Mouse (Mus musculus) embryonic facial prominence, embryonic 11.5 days (tissue): Measurements from ENCODE around the gene Papolb. TPM values are rescaled to one million over a fixed set of nuclear protein-coding genes. Genes with fewer than 3 reads are reported as not detected.

Experiments
- ATAC-seq: fragments of 200-750 bp; cut with Nextera tagmentation; replicated peaks from 2 replicates; pipeline ENCODE4 v1.8.0; 2017; ENCODE audit warnings: low read depth; ENCODE audit not compliant: insufficient number of reproducible peaks, low FRiP score, low TSS enrichment
- DNase-seq: peaks from one replicate; pipeline ENCODE4 v3.0.0-alpha.2; 2015; ENCODE audit warnings: low spot score
- H3K27ac ChIP-seq: fragments of 300-500 bp; sonication (generic); replicated peaks from 2 replicates; pipeline ENCODE4 v1.5.1; 2014; ENCODE audit warnings: mild to moderate bottlenecking, low read depth, low read length, control low read depth
- H3K27me3 ChIP-seq: fragments of 300-500 bp; sonication (generic); 2 replicates; pipeline ENCODE4 v1.6.1; 2014; ENCODE audit warnings: mild to moderate bottlenecking, low read length, moderate library complexity, mixed read lengths; ENCODE audit not compliant: control insufficient read depth, insufficient read depth
- H3K36me3 ChIP-seq: fragments of 300-500 bp; sonication (generic); replicated peaks from 2 replicates; pipeline ENCODE4 v1.6.1; 2014; ENCODE audit warnings: low read depth, mild to moderate bottlenecking, low read length, moderate library complexity, mixed read lengths; ENCODE audit not compliant: control insufficient read depth, insufficient read depth
- H3K4me1 ChIP-seq: fragments of 300-500 bp; sonication (generic); 2 replicates; pipeline ENCODE4 v1.6.1; 2014; ENCODE audit warnings: low read length, mixed read lengths; ENCODE audit not compliant: control insufficient read depth, insufficient read depth
- H3K4me2 ChIP-seq: fragments of 300-500 bp; sonication (generic); 2 replicates; pipeline ENCODE4 v1.6.1; 2014; ENCODE audit warnings: low read depth, mild to moderate bottlenecking, control low read depth, low read length, moderate library complexity
- H3K4me3 ChIP-seq: fragments of 300-500 bp; sonication (generic); 2 replicates; pipeline ENCODE4 v1.5.1; 2014; ENCODE audit warnings: low read depth, low read length, control low read depth
- H3K9ac ChIP-seq: fragments of 300-500 bp; sonication (generic); replicated peaks from 2 replicates; pipeline ENCODE4 v1.6.1; 2014; ENCODE audit warnings: mild to moderate bottlenecking, control low read depth, low read length
- H3K9me3 ChIP-seq: fragments of 300-500 bp; sonication (generic); replicated peaks from 2 replicates; pipeline ENCODE4 v1.6.1; 2016; ENCODE audit warnings: mild to moderate bottlenecking, low read length, inconsistent platforms, mixed read lengths; ENCODE audit not compliant: control insufficient read depth
- WGBS: fragments of 180-500 bp; shearing (Covaris S2); extraction: QIAGEN DNeasy Blood & Tissue Kit; methylation state at CpG from one replicate; pipeline ENCODE4 v1.1.7; 2014; 5-methylcytosine and 5-hydroxymethylcytosine counted together
- polyA plus RNA-seq: library from polyadenylated mRNA; unstranded; fragments of >200 nt; fragmentation: Nextera tagmentation; extraction: Ambion mirVana; gene quantifications from 2 replicates; pipeline ENCODE4 v1.2.1, GENCODE M21; 2014

The Papolb gene
- polyA plus RNA-seq, 1 experiment from 2014 or later, result 0.21 TPM

DNA sequence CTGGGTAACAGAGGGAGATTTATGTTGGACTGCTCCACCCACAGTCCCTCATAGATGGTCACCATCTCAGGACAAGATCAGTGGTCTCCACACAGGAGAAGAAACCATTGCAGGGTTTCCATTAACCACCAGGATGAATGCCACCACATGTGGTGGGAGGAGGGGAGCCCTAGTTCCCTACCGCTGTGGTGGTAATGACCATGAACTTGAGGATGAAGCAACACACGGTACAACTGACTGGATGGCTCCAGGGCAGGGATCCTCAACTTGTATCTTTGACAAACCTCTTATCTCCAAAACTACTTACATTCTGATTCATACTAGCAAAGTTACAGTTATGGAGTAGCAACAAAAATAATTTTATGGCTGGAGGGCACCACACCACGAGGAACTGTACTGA is 36.6 kb downstream of the Papolb start:
- Histone ChIP-seq H3K36me3 (no peaks in the 10 kb centered on the region), H3K4me1 (no peaks in the 10 kb centered on the region), H3K4me2 (no peak overlapping the region), H3K4me3 (no peak overlapping the region), H3K27me3 (no peaks in the 10 kb centered on the region), H3K27ac (no peak overlapping the region), H3K9me3 (no peaks in the 10 kb centered on the region), H3K9ac (no peak overlapping the region)
- DNase-seq (no peak), ATAC-seq (no peak)
- WGBS, result 90% methylated on average over 3 of the region's 3 CpGs

DNA sequence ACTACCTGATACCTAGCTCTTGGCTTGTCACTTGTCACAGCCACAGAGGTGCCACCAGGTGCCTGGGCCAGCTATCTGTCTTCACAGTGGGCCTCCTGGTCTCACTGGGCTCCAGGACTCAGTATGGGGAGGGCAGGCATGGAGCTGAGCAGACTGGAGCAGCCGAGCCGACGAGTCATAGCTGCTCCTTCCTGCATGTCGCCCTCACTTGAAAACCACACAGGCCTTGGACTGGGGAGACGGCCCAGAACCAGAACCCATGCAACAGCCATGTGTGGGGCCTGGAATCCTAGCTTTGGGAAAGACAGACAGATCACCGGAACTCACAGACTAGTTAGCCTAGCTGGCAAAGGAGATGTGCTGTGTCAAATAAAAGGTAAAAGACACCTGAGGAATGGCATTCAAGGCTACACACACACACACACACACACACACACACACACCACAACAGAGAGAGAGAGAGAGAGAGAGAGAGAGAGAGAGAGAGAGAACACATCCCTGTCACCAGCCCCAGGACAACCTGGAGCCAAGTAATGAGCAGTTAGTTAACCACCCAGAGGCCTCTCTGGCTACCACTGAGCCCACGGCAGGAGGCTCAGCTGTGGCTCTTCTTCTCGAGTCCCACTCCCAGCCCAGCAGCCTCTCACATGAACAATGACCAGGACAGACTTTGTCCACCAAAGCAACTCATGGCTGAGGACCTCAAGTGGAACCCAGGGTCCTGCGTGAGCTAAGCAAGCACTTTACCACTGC is 39.7 kb downstream of the Papolb start:
- DNase-seq, result no peak
- no peak overlapping the region for H3K27ac ChIP-seq
- no peaks in the 10 kb centered on the region for H3K9me3 ChIP-seq
- H3K4me2 ChIP-seq, result no peak overlapping the region
- no peak for ATAC-seq
- no peaks in the 10 kb centered on the region for H3K27me3 ChIP-seq
- no peaks in the 10 kb centered on the region for H3K36me3 ChIP-seq
- WGBS, result 76% methylated on average over 9 of the region's 9 CpGs
- H3K4me1 ChIP-seq, result no peaks in the 10 kb centered on the region
- H3K4me3 ChIP-seq, result no peak overlapping the region
- H3K9ac ChIP-seq, result no peak overlapping the region

DNA sequence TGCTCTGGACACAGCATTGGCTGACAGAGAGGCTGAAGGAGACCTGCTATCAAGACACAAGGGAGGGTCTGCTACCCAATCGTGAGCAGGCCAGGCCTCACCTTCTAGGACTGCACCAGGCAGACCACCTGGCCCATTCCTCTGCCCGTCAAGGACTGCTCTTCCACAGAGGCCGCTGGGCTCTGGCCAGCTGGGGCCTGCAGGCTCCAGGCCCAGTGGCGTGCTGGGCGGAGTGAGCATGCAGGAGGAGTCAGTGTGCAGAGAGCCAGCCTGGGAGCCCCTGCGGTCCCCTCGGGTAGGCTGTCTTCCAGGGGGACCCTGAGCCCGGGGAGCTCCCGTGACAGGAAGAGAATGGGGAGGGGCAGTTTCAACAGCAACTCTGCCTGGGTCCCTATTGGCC is 43.2 kb downstream of the Papolb start:
- no peak for ATAC-seq
- H3K27ac ChIP-seq, result no peak overlapping the region
- whole genome bisulfite sequencing, result 67% methylated on average over 9 of the region's 9 CpGs

DNA sequence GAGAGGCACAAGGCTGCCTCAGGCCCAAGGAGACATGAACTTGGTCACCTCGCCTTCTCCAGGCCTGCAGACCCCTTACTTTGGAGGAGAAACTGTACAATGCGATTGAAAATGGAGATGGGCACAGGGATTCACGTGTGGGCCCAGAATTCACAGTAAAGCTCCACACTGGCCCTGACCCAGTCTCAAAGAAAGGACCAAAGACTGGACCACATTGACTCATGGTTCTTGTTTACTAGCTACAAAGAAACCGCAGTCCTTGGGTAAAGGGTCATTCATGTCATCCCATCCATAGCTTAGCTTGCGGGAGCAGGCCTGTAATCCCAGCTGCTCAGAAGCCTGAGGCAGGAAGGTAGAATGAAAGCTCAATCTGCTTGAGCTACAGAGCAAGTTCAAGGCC is 46.3 kb downstream of the Papolb start:
- Histone ChIP-seq H3K4me1 (no peaks in the 10 kb centered on the region), H3K9ac (no peak overlapping the region), H3K9me3 (no peaks in the 10 kb centered on the region), H3K27ac (no peak overlapping the region), H3K4me2 (no peak overlapping the region), H3K4me3 (no peak overlapping the region), H3K36me3 (no peaks in the 10 kb centered on the region), H3K27me3 (no peaks in the 10 kb centered on the region)
- ATAC-seq (no peak), DNase-seq (no peak)
- 92% methylated on average over 5 of the region's 5 CpGs for WGBS

More for the DNA sequence above, 43.2 kb downstream of the Papolb start:
- H3K9me3 ChIP-seq, result no peaks in the 10 kb centered on the region
- no peak overlapping the region for H3K4me3 ChIP-seq
- H3K27me3 ChIP-seq, result no peaks in the 10 kb centered on the region
- no peak overlapping the region for H3K4me2 ChIP-seq
- DNase-seq, result no peak
- H3K4me1 ChIP-seq, result no peaks in the 10 kb centered on the region
- H3K36me3 ChIP-seq, result no peaks in the 10 kb centered on the region
- H3K9ac ChIP-seq, result no peak overlapping the region

DNA sequence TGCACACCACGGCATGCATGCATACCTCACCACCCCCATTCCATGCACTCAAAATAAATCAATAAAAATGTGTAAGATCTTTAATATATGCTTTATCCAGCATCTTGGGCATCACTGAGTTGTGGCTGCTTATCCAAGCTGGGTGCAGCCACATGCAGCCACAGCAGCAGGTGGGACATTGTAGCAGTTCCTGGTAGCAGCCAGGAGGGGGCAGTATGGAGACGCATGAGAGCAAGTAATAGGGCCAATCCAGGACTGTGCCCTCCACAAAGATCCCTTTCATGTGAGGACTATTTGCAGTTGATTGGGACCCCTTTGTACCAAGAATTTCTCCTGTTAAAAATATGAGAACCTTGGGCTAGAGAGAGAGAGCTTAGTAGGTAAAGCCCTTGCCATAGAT is 47.4 kb downstream of the Papolb start:
- Histone ChIP-seq H3K9ac (no peak overlapping the region), H3K27me3 (no peaks in the 10 kb centered on the region), H3K4me2 (no peak overlapping the region), H3K36me3 (no peaks in the 10 kb centered on the region), H3K4me1 (no peaks in the 10 kb centered on the region), H3K27ac (no peak overlapping the region), H3K9me3 (no peaks in the 10 kb centered on the region), H3K4me3 (no peak overlapping the region)
- DNase-seq, result peak; percentile 30
- WGBS, result 64% methylated on average over 2 of the region's 2 CpGs
- no peak for ATAC-seq

DNA sequence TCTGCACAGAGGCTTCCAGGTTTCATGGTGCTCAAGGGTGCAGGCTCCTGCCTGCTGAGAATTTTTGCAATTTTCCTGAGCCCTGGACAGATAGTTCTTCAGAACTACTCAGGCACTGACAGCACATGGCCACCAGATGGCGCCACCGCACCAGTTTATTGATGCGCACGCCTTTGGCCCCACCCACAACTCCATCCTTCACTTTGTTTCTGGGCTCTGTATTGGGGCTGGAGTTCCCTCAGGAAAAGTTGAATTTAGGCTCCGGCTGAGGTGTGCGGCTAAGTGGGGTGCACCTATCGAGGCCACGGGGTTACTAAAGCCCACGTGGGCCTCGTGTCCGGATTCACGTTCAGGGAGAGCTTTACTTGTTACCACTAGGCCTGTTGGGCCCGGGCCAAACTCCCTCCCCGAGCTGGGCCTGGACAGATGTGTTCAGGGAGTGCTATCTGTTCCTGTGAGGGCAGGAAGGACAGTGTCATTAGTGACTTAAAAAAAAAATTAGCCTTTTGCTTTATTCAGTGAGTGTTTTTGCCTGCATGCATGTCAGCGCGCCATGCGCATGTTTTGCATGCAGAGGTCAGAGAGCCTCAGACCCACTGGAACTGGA is 50.9 kb downstream of the Papolb start:
- H3K9ac ChIP-seq, result peak overlapping the region; percentile 39; the same call in 1 of the 2 replicates
- DNase-seq (peak; percentile 91), ATAC-seq (peak; percentile 20; the same call in 1 of the 2 replicates)
- H3K4me1 ChIP-seq, result no peaks in the 10 kb centered on the region
- no peak overlapping the region for H3K4me2 ChIP-seq
- no peak overlapping the region for H3K27ac ChIP-seq
- H3K4me3 ChIP-seq, result no peak overlapping the region
- H3K27me3 ChIP-seq, result no peaks in the 10 kb centered on the region
- no peaks in the 10 kb centered on the region for H3K9me3 ChIP-seq
- no peaks in the 10 kb centered on the region for H3K36me3 ChIP-seq
- WGBS, result 27% methylated on average over 17 of the region's 17 CpGs

DNA sequence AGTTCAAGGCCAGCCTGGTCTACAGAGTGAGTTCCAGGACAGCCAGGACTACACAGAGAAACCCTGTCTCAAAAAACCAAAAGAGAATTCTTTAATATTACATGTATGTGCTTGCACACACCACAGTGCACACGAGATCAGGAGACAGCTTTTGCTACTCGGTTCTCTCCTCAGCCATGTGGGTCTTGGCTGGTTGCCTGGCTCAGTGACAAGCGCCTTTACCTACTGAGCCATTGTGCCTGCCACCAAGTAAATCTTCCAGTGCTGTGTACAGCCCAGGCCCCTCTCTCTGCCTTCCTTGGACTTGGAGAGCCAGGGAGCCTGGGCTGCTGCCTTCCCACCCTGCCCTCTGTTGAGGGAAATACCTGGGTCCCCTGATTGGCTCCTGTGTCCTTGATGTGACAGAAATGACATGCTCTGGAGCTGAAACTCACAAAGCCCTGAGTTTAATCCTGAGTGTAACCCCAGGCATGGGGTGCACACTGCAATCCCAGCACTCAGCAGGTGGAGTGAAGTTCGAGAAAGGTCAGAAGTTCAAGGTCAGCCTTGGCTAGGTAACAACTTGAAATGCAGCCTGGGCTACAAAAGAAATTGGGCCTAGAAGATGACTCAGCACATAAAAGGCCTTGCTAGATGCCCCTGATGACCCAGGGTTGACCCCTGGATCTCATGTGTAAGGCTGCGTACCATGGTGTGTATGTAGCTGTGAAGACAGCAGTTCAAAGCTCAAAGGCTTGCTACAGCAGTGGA is 51.8 kb downstream of the Papolb start:
- WGBS, result 87% methylated on average over 5 of the region's 5 CpGs

DNA sequence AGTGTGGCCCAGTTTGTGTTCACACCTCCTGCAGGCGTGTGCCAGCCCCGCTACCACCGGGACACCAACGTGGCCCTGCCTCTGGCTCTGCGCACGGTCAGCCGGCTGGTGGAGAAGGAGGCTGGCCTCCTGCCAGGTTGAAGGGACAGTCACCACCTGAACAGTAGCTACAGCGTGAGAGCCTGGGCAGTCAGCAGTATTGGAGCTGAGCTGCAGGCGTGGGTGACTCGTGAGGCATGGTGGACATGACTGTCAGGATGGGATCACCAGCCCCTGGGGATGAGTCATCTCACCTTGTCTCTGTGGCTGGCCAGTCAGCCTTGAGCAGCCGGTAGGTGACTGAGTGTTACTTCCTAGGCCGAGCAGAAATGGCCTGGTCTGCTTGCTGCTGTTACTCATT is 52.5 kb downstream of the Papolb start:
- Histone ChIP-seq H3K27ac (no peak overlapping the region), H3K9ac (no peak overlapping the region), H3K4me1 (no peaks in the 10 kb centered on the region), H3K27me3 (no peaks in the 10 kb centered on the region), H3K36me3 (no peaks in the 10 kb centered on the region), H3K4me2 (no peak overlapping the region), H3K9me3 (no peaks in the 10 kb centered on the region), H3K4me3 (no peak overlapping the region)
- WGBS, result 89% methylated on average over 12 of the region's 12 CpGs
- DNase-seq (no peak), ATAC-seq (no peak)

More for the DNA sequence above, 51.8 kb downstream of the Papolb start:
- no peaks in the 10 kb centered on the region for H3K9me3 ChIP-seq
- no peak overlapping the region for H3K9ac ChIP-seq
- no peaks in the 10 kb centered on the region for H3K4me1 ChIP-seq
- ATAC-seq (no peak), DNase-seq (no peak)
- no peaks in the 10 kb centered on the region for H3K27me3 ChIP-seq
- H3K36me3 ChIP-seq, result no peaks in the 10 kb centered on the region
- H3K27ac ChIP-seq, result no peak overlapping the region
- H3K4me2 ChIP-seq, result no peak overlapping the region
- no peak overlapping the region for H3K4me3 ChIP-seq
